Mouse (Mus musculus) heart, postnatal 0 days (tissue): ENCODE results near the gene Gm14698. TPM values are rescaled to one million over a fixed set of nuclear protein-coding genes. Genes with fewer than 3 reads are reported as not detected.
"Not testable (repeated sequence)": the region's sequence is repeated elsewhere in the genome, so short reads cannot be mapped to it uniquely, and the experiment has no call there.

Experiments
- ATAC-seq: fragments of 200-750 bp; cut with Nextera tagmentation; 2 replicates; pipeline ENCODE4 v1.8.0; 2017; ENCODE audit warnings: low read depth, moderate number of reproducible peaks, moderate library complexity; ENCODE audit not compliant: insufficient read depth
- DNase-seq: peaks from one replicate; pipeline ENCODE4 v3.0.0-alpha.2; 2016; ENCODE audit warnings: low spot score
- H3K27ac ChIP-seq: fragments of 300-500 bp; sonication (generic); 2 replicates; pipeline ENCODE4 v1.5.1; 2014; ENCODE audit warnings: low read depth, mild to moderate bottlenecking
- H3K27me3 ChIP-seq: fragments of 300-500 bp; sonication (generic); 2 replicates; pipeline ENCODE4 v1.6.1; 2014; ENCODE audit warnings: low read length, mixed read lengths; ENCODE audit not compliant: control insufficient read depth, insufficient read depth
- H3K36me3 ChIP-seq: fragments of 300-500 bp; sonication (generic); replicated peaks from 2 replicates; pipeline ENCODE4 v1.6.1; 2014; ENCODE audit warnings: low read length, mixed read lengths; ENCODE audit not compliant: control insufficient read depth, insufficient read depth
- H3K4me1 ChIP-seq: fragments of 300-500 bp; sonication (generic); 2 replicates; pipeline ENCODE4 v1.6.1; 2014; ENCODE audit warnings: antibody characterized with exemption; ENCODE audit not compliant: control insufficient read depth, insufficient read depth
- H3K4me2 ChIP-seq: fragments of 300-500 bp; sonication (generic); 2 replicates; pipeline ENCODE4 v1.6.1; 2014; ENCODE audit warnings: low read depth, mild to moderate bottlenecking, low read length, moderate library complexity
- H3K4me3 ChIP-seq: fragments of 300-500 bp; sonication (generic); 2 replicates; pipeline ENCODE4 v1.5.1; 2014; ENCODE audit warnings: low read depth, low read length
- H3K9ac ChIP-seq: fragments of 300-500 bp; sonication (generic); replicated peaks from 2 replicates; pipeline ENCODE4 v1.6.1; 2014; ENCODE audit warnings: low read depth, low read length, mixed read lengths
- H3K9me3 ChIP-seq: fragments of 300-500 bp; sonication (generic); replicated peaks from 2 replicates; pipeline ENCODE4 v1.6.1; 2016; ENCODE audit warnings: low read length; ENCODE audit not compliant: control insufficient read depth
- CTCF ChIP-seq: IDR thresholded peaks from 2 replicates; pipeline ENCODE4 v1.5.1; 2016; ENCODE audit warnings: antibody characterized with exemption, control low read depth, low read depth
- EP300 ChIP-seq: IDR thresholded peaks from 2 replicates; pipeline ENCODE4 v1.6.1; 2016; ENCODE audit warnings: antibody characterized with exemption, low read depth
- WGBS: fragments of 180-500 bp; shearing (Covaris S2); extraction: QIAGEN DNeasy Blood & Tissue Kit; methylation state at CpG from one replicate; pipeline ENCODE4 v1.1.7; 2014; 5-methylcytosine and 5-hydroxymethylcytosine counted together
- polyA plus RNA-seq: library from polyadenylated mRNA; unstranded; fragments of >200 nt; fragmentation: Nextera tagmentation; extraction: Ambion mirVana; gene quantifications from 2 replicates; pipeline ENCODE4 v1.2.1, GENCODE M21; 2015
- total RNA-seq: library from RNA; depleted of rRNA; stranded (reverse); fragments of >200 nt; gene quantifications from 2 replicates; pipeline ENCODE4 v1.2.3, GENCODE M21; 2014; ENCODE audit warnings: low replicate concordance; rRNA removed

Gm14698 gene
- total RNA-seq = 3.4 and 6.7 TPM in 2 replicates
- polyA plus RNA-seq = 3.3 and 3.6 TPM in 2 replicates

GRCm38 (mm10) chrX:68821059-68821458 is at the start of gene Gm14698:
Gene Gm14698, plus strand, starts transcription at chrX:68821093.
- DNase-seq, H3K27me3 ChIP-seq, H3K9me3 ChIP-seq, H3K4me1 ChIP-seq, H3K9ac ChIP-seq, H3K27ac ChIP-seq, H3K36me3 ChIP-seq: not testable (repeated sequence)
- H3K4me2 ChIP-seq = peak within 1 kb of the TSS; percentile 44
- 26% methylated on average over 18 of the region's 36 CpGs for WGBS
- H3K4me3 ChIP-seq = peak within 1 kb of the TSS; percentile 26
- ATAC-seq = peak; percentile 75

DNA sequence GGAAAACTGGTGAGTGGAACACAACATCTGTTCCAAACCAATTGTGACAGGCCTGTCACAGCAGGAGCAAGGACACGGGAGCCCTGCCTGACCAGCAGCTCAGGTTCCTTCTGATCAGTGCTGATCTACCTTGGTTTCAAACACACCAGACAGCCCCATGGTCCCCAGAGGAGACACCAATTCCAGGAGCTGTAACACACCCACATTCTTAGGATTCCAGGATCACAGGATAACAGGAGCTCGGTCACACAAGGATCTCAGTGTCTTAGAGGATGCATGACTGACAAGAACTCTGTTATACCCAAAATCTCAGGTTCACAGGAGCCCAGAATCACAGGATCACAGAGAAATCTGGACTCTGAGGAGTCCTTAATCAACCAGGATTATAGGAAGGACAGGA is 444 bp upstream of the Gm14698 start:
- not testable (repeated sequence) for DNase-seq, H3K27me3 ChIP-seq, H3K36me3 ChIP-seq, ATAC-seq, H3K27ac ChIP-seq, H3K4me1 ChIP-seq, H3K9me3 ChIP-seq, H3K9ac ChIP-seq
- 45% methylated on average over 2 of the region's 2 CpGs for whole genome bisulfite sequencing
- H3K4me2 ChIP-seq = peak overlapping the region; percentile 44; the same call in 1 of the 2 replicates
- H3K4me3 ChIP-seq = peak overlapping the region; percentile 26; the same call in 1 of the 2 replicates

- H3K4me1 ChIP-seq = no peaks in the 10 kb centered on the region
- H3K4me3 ChIP-seq = no peak overlapping the region
- H3K9ac ChIP-seq = no peak overlapping the region
- H3K36me3 ChIP-seq = no peaks in the 10 kb centered on the region
- H3K27ac ChIP-seq = no peak overlapping the region
- no peak overlapping the region for H3K4me2 ChIP-seq
- ATAC-seq = no peak
- TF ChIP-seq CTCF (peak; percentile 52), EP300 (no peak)
- WGBS = 21% methylated on average over 5 of the region's 5 CpGs
- H3K27me3 ChIP-seq = no peaks in the 10 kb centered on the region
- no peak for DNase-seq
- H3K9me3 ChIP-seq = no peaks in the 10 kb centered on the region
Measured at GRCm38 (mm10) chrX:68839548-68840444, 18.9 kb downstream of the Gm14698 start.

DNA sequence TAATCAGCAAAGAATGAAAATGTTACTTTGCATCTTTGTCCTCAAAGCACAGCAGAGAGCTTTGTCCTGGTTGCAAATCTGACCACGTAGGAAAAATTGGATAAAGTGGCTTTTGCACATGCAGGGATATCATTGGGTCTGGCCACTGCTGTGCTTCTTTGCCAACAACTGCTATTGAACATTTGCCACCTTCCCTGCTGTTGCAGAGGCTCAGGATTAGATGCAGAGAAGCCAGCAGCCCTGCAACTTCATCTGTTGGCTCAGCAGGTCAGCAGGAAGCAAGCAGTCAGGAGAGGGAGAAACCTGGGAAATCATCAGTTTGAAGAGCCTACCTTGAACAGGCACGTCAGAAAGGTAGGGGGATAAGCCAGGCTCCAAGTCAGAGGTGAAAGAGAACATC is 44.3 kb downstream of the Gm14698 start:
- no peak for ATAC-seq
- no peak overlapping the region for H3K4me3 ChIP-seq
- H3K4me1 ChIP-seq = no peaks in the 10 kb centered on the region
- H3K4me2 ChIP-seq = no peak overlapping the region
- H3K9ac ChIP-seq = no peak overlapping the region
- H3K9me3 ChIP-seq = no peaks in the 10 kb centered on the region
- H3K27me3 ChIP-seq = no peaks in the 10 kb centered on the region
- TF ChIP-seq EP300 = no peak
- TF ChIP-seq CTCF = no peak
- 30% methylated on average over 2 of the region's 2 CpGs for WGBS
- no peak for DNase-seq
- no peaks in the 10 kb centered on the region for H3K36me3 ChIP-seq
- no peak overlapping the region for H3K27ac ChIP-seq

Other genes starting within 250 kb of the Gm14698 start
- 15.0 and 16.1 TPM in 2 replicates for gene Fmr1, start 142.6 kb upstream of the Gm14698 start, total RNA-seq
- gene Fmr1, start 142.6 kb upstream of the Gm14698 start, polyA plus RNA-seq = 18.3 and 20.9 TPM in 2 replicates
- 0.27 and 6.0 TPM in 2 replicates for gene Fmr1nb, start 59.3 kb upstream of the Gm14698 start, total RNA-seq
- 1.6 TPM in 1 of 2 replicates, not detected in the other for gene Fmr1nb, start 59.3 kb upstream of the Gm14698 start, polyA plus RNA-seq
- gene Gm6812, start 72.0 kb downstream of the Gm14698 start, total RNA-seq = not detected in 2 replicates
- gene Gm6812, start 72.0 kb downstream of the Gm14698 start, polyA plus RNA-seq = not detected in 2 replicates